Mouse (Mus musculus) thymus, postnatal 36 days (tissue): ENCODE measurements at regions not wholly inside any gene's neighbourhood (a gene's known extent, or its start where the extent isn't known, plus 50 kb on each side); places are given as distances from the start of the nearest gene placed in this dataset.

Experiments used
- DNase-seq, 2 experiments: peaks; one replicate each; pipeline ENCODE4 v3.0.0; 2022; ENCODE audit warnings: mixed read lengths in 2 of 2

- DNase-seq: no peak
Observed at GRCm38 (mm10) chr11:111281237-111282160, 215.5 kb downstream of the Kcnj2 start.

- no peak for DNase-seq
Observed at GRCm38 (mm10) chr11:111282283-111282682, 216.3 kb downstream of the Kcnj2 start.

- no peak for DNase-seq
Observed at GRCm38 (mm10) chr11:111290537-111290936, 224.6 kb downstream of the Kcnj2 start.

- DNase-seq: no peak
Observed at GRCm38 (mm10) chr11:111296309-111296721, 230.4 kb downstream of the Kcnj2 start.

- no peak for DNase-seq
Observed at GRCm38 (mm10) chr11:111312802-111313201, 246.8 kb downstream of the Kcnj2 start.

GRCm38 (mm10) chr11:111313566-111313965 is 247.6 kb downstream of the Kcnj2 start:
- DNase-seq: no peak

- DNase-seq: no peak
Observed at GRCm38 (mm10) chr11:111321576-111321975, 255.6 kb downstream of the Kcnj2 start.

- DNase-seq: no peak
Observed at GRCm38 (mm10) chr11:111324453-111325010, 258.6 kb downstream of the Kcnj2 start.

- DNase-seq: no peak
Observed at GRCm38 (mm10) chr11:111326915-111327314, 261.0 kb downstream of the Kcnj2 start.

- no peak for DNase-seq
Observed at GRCm38 (mm10) chr11:111328258-111328657, 262.3 kb downstream of the Kcnj2 start.

- DNase-seq: no peak
Observed at GRCm38 (mm10) chr11:111331592-111331991, 265.6 kb downstream of the Kcnj2 start.

GRCm38 (mm10) chr11:111333021-111333420 is 267.1 kb downstream of the Kcnj2 start:
- DNase-seq: no peak

GRCm38 (mm10) chr11:111347562-111347961 is 281.6 kb downstream of the Kcnj2 start:
- no peak for DNase-seq

- DNase-seq: no peak
Observed at GRCm38 (mm10) chr11:111350028-111350427, 284.1 kb downstream of the Kcnj2 start.

- DNase-seq: no peak
Observed at GRCm38 (mm10) chr11:111363363-111363762, 297.4 kb downstream of the Kcnj2 start.

GRCm38 (mm10) chr11:111377165-111377564 is 311.2 kb downstream of the Kcnj2 start:
- no peak for DNase-seq

GRCm38 (mm10) chr11:111379842-111380241 is 313.9 kb downstream of the Kcnj2 start:
- no peak for DNase-seq

- DNase-seq: no peak
Observed at GRCm38 (mm10) chr11:111398706-111399105, 332.7 kb downstream of the Kcnj2 start.

- no peak for DNase-seq
Observed at GRCm38 (mm10) chr11:111409266-111409665, 343.3 kb downstream of the Kcnj2 start.

- no peak for DNase-seq
Observed at GRCm38 (mm10) chr11:111424871-111425270, 358.9 kb downstream of the Kcnj2 start.

- DNase-seq: no peak
Observed at GRCm38 (mm10) chr11:111426715-111427114, 360.8 kb downstream of the Kcnj2 start.

- DNase-seq: no peak
Observed at GRCm38 (mm10) chr11:111442257-111442656, 376.3 kb downstream of the Kcnj2 start.

- no peak for DNase-seq
Observed at GRCm38 (mm10) chr11:111443381-111443780, 377.4 kb downstream of the Kcnj2 start.

- DNase-seq: no peak
Observed at GRCm38 (mm10) chr11:111444791-111445190, 378.8 kb downstream of the Kcnj2 start.
